Mouse (Mus musculus): Measurements from ENCODE around the gene Phospho2.

DNA sequence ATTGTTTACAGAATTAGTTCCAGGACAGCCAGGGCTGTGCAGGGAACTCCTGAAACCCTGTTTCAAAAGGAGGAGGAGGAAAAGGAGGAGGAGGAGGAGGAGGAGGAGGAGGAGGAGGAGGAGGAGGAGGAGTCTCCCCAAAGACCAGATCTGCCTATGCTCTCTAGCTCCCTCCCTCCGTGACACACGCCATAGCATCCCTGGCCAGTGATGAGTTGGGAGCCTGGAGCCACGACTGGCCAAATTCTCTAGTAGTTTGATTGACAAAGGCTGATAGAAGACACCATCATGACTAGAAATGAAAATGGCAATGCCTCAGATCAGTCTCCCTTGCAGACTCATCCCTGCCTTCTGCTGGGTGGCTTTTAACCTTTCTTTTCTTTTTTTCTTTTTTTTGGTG lies 48.6 kb downstream of the Phospho2 start:
- TF ChIP-seq CTCF (IDR thresholded peaks at IDR 0.05; ENCODE audit: low read depth, low read length) (no peak), POLR2A (IDR thresholded peaks at IDR 0.05; ENCODE audit: borderline replicate concordance, low read depth, low read length) (no peak)
